Mouse (Mus musculus) neural tube, embryonic 10.5 days (tissue): ENCODE results near the gene Nav2.

Source experiments
- DNase-seq: peaks from one replicate; pipeline ENCODE4 v3.0.0-alpha.2; 2017; ENCODE audit warnings: low spot score; ENCODE audit errors: extremely low spot score

Nav2 gene

DNA sequence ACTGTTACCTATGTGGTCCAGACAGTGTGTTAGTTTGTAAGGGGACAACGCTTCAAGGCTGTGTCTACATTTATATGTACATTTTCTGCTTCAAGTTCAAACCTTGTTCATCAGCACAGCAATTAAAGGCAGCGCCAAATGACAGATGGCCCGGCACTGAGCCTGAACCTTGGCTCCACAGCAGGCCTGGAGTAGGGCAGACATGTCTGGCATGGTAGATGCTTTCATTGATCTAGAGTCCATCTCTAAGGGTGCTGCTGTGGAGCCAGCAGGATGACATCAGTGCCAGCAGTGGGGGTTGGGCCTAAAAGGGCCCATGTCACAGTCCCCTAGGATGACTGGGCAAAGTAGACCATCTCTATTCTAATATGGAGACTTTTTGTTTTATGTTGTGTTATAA lies 186.0 kb downstream of the Nav2 start:
- DNase-seq, result no peak

DNA sequence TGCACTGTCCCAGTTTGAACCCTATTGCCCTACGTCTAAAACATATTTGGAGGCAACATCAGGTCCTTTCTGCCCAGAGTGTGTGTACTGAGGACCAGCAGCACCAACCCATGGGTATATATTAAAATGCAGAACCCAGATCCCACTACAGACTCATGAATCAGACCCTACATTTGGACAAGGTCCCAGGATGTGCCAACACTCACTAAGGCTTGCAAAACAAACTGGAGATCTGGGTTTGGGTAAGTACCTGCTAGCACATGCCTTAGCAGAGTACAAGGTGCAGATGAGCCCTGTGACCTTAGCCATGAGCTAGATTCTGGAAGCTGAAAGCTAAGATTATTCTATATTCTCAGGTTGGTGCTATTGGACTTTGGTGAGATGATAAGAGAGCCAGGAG lies 192.8 kb downstream of the Nav2 start:
- no peak for DNase-seq

DNA sequence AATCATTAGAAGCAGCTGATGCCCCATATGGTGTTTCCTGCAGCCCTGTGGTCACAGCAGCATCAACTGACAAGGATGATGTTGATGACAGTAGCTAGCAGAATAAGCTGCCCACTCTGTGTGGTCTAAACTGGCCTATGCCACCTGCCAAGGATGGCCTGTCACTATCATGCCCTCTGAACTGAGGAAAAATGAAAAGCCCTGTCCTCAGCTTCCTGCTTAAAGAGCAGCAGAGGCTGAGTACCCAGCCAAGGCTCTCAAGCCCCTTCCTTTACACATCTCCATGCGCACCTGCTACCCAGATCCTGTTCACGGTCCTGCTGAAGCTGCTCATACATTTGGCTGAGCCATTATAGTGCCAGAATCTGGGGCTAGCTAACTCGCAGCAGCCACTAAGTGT lies 193.7 kb downstream of the Nav2 start:
- DNase-seq, result no peak

DNA sequence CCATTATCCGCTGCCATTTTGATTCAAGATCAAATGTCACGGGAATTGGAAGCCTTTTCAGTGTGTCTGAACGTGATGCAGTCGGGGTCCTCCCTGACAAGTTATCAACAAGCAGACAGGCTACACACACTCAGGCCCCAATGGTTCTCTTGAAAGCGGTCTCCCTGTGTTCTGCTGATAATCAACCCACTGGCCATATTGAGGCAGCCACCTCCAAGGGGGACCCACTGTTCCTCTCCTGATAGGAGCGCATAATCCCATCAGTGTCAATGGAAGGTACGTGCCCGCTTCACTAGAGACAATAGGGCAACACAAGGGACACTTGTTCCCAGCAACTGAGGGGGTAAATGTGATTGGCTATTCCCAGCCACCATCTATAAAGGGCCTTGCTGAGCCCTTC lies 195.9 kb downstream of the Nav2 start:
- no peak for DNase-seq

DNA sequence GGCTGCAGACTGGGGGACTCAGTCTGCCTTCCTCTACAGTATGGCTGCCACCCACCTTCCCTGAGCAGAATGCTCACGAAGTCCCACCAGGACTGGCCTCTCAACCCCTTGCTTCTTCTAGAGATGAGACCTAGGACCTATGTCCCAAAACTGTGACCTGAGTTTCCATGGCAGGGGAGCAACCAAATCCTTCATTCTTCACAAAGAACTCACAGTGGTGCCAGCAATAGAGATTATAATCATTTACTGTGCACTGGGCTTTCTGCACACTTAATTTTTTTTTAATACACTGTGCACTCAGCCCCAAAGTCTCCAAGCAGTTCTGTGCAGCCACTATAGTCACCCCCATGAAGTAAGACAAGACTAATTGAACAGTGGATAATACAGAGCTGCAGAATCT lies 196.3 kb downstream of the Nav2 start:
- no peak for DNase-seq

DNA sequence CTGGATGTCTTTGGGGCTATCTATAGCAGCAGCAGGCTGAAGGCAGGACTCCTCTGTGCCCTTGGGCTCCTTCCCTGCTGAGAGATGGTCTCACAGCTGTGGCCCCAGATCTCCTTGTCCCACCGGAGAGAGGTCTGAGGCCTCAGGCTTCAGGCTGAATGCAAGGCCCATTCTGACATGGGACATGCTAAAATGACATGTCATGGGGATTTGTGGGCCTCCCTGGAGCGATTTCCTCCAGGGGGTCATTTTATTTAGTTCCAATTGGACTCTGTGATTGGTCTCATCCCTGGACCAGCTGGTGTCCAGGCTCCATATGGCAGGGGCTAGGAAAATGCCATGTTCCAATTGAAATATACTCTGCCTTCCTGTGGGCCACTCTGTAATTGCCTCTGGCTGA lies 197.0 kb downstream of the Nav2 start:
- no peak for DNase-seq

DNA sequence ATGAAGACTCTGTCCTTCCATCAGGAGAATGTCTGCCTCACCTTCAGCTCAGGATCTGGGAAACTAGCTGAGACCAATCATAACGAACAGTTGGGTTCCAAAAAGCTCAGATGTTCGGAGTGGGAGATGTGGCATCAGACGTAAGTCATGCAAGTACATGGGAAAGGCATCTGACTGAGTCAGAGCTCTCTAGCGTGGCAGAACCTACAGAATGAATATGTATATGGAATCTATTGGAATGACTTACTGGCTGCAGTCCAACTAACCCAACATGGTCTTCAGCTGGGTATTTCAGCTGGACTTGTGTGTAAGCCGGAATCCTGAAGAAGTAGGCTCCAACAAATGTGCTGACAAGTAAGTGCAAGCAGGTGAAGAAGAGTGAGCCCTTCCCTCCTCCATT lies 199.6 kb downstream of the Nav2 start:
- DNase-seq, result no peak

DNA sequence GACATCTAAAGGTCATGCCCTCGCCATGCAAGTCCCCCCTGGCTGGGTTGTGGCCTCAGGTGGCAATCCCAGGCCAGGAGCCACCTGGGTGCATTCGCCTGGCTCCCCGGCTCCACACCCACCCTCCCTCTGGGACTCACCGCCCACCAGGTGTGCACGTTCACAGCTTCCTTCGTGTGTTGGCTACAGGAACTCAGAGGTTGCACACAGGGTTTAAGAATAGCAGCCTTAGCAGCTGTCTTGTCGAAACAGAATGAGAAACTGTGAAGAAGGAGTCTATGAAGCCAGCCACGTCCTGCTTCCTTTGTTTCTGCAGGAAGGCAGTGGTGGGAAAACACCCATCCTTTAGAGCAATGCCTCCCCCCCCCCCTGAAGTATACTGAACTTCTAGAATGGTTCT lies 210.5 kb downstream of the Nav2 start:
- no peak for DNase-seq

DNA sequence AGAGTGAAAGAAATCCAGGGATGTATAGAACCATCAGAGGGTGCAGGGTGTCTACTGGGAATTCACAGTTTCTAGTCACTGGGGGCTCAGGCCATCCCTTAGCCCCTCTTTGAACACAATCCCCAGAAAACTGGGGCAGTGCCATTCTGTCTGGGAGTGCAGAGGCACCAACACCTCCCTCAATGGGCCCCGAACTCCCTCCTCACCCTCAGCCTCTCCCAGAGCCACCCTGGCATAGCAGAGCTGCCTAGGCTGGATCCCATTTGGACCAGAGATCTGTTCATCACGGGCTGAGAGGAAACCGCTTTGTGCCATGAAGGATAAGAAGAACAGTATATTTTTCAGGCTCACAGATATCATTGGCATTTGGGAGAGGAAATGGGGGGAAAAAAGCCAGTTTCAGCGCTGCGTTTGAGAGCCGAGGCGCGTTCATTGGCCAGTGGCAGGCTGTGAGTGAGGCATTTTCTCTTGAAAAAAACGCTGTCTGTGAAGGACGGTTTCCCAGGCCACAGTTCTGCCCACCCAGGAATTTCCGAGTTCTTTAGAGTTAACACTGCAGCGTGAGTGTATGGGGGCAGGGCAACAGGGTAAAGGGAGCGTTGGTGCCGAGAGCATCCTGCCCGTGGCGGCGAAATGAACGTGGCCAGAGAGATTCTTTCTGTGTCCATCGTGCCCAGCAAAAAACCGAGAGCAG lies 211.4 kb downstream of the Nav2 start:
- peak; percentile 66 for DNase-seq

DNA sequence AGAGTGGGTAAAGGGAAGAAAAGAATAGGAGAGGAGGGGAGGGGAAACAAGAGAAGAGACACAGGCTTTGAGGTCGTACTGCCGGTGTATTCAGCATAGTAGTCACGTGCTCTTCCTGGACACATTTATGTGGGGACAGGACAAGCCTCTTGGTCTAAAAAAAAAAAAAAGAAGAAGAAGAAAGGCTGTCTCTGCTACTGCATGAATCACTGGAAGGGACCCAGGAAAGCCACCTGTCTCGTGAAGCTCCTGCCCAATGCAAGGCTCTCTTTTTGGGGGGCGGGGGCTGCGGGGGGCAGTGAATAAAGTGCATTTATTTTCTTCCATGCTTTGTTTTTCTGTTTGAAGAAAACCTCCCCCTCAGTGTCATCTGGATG lies 212.0 kb downstream of the Nav2 start:
- DNase-seq, result no peak

DNA sequence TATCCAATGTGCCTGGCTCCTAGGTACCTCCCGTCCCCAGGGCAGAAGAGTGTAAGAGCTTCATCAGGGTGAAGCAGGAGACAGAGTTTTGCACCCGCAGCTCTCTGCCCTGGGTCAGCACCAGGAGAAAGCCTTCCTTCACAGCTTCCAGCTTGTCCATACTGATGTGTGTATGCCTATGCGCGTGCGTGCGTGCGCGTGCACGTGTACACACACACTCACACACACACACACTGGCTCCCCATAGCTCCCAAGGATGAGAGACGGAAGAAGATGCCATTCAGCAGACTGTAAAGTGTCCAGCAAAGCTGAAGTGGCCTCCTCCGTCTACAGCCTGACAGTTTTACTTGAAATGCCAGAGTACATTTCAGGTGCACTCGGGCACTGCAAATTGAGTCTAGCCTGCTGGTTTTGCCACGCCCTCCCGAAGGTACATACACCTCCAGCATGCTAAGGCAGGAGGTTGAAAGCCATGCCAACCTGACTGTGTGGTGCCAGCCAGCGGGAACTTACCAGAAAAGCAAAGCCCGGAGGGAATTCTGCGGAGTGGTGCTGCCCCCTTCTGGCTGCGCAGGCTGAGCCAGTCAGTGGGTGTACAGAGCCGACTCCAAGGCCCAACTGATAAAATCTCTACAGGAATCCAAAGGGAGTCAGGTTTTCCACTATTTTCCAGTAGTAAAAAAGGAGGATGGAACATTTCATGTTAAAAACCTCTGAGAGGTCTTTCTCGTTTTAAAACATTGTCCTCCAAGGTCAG lies 212.6 kb downstream of the Nav2 start:
- DNase-seq, result peak; percentile 89

DNA sequence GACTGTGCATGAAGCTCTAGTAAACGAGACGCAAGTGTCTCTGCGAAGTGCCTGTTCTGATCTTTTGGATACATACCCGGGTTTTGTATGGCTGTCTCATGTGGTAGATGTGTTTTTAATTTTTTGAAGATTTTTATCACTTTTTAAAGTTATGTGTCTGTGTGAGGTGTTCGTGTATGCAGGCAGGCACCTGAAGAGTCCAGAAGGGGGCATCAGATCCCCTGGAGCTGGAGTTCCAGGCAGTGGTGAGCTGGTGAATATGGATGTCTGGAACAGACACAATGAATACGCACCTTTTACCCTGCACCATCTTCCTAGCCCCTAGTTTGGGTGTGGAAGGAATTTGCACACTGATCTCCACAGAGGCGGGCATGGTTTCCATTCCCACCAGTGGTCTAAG lies 214.0 kb downstream of the Nav2 start:
- DNase-seq, result no peak

DNA sequence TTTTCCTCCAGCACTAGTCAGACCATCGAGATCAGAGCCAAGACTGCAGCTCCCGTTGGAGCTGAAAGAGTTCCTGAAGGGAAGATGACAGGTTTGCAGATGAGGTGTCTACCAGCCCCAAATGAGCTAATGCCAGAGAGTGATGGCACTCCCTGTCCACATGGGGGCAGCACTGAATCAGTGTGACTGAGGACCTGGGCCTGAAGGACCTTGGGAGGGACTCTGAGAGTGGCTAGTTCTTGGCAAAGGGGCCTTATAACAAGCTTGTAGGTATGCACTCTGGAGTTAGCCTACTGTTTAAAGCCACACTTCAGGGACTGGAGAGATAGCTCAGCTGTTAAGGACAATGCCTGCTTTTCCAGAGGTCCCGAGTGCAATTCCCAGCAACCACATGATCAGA lies 217.0 kb downstream of the Nav2 start:
- peak; percentile 65 for DNase-seq

DNA sequence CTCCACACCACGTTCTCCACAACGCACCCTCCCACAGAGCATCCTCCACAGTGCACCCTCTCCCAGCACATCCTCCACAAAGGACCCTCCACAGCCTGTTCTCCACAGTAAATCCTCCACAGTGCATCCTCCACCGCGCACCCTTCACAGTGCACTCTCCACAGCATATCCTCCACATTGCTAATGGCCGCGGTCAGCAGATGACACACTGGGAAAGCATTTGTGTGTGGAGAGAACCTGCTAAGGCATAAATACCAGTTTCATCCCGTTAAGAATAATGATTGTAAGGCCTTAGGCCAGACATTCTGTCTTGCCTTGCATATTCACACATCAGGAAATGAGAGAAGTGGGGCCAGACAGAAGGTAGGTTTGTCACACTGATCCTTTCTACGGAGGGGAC lies 219.7 kb downstream of the Nav2 start:
- DNase-seq, result no peak

DNA sequence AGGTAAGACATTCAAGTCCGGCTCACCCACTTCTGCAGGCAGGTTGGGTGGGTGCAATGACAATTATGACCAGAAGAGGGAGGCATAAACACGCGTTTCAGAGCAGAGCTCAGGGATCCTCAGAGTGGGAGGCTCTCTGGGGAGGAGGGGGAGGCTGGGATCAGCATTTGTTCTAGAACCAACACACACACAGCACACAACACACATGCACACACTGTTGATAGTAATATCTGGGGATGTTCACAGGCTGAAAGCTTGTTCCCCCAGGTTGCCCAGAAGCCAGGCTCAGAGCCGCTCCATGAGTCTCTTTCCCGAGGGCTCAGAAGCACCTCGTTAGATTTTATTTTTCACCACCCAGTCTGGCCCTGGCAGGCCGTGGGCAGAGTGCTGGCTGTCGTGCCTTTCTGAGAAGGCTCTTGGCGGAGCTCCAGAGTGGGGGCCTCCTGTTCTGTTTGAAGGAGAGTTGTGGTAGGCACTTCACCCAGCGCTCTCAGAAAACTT lies 224.4 kb downstream of the Nav2 start:
- DNase-seq, result peak; percentile 80

DNA sequence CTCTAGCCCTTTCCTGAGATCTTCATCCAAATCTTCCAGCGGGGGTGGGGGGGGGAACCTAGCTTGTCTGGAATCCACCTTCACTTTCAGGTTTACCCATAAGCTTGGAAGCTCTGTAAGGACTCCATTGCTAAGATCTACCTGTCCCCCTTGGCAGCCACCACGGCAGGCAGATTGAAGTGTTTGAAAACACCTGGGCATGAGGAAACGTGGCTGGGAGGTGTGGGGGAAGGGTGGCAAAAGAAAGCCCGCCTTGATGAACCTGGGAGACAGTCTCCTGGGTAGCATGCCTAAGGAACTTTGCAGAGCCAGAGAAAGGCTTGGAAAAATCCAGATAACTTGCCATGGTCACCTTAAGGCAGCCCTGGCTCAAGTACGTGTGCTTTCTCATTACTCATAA lies 225.9 kb downstream of the Nav2 start:
- no peak for DNase-seq

DNA sequence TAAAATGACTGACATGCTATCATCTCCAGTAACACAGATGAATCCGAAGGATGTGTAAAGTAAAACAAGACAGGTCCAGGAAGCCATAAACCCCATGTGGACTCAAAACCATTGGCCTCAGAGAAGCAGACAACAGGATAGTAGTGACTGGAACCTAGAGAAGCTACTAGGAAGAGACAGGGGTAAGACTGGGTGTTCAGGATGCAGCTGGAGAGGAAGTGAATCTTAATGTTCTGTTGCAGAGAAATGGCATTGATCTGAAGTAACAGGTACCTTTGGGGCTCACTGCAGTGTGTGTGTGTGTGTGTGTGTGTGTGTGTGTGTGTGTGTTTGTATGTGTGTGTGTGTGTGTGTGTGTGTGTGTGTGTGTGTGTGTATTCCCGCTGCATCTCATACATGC lies 231.2 kb downstream of the Nav2 start:
- DNase-seq, result no peak

DNA sequence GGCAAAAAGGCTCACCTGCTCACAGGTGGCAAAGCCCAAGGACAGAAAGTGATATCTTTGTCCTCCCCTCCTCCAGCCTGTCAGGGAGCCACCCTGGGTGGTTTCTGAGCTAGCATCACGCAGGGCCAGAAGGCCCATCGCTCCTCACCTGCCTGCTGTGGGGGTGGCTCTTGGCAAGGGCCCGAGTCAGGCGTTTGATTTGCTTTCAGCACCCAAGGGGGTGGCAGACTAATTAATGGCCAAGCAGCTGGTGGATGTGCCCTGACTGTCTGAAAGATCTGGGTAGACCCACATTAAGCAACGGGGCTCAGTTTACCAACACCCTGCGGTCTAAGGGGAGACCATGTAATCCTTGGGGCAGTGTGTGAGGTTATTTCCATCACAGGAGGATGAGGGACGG lies 235.4 kb downstream of the Nav2 start:
- DNase-seq, result no peak

DNA sequence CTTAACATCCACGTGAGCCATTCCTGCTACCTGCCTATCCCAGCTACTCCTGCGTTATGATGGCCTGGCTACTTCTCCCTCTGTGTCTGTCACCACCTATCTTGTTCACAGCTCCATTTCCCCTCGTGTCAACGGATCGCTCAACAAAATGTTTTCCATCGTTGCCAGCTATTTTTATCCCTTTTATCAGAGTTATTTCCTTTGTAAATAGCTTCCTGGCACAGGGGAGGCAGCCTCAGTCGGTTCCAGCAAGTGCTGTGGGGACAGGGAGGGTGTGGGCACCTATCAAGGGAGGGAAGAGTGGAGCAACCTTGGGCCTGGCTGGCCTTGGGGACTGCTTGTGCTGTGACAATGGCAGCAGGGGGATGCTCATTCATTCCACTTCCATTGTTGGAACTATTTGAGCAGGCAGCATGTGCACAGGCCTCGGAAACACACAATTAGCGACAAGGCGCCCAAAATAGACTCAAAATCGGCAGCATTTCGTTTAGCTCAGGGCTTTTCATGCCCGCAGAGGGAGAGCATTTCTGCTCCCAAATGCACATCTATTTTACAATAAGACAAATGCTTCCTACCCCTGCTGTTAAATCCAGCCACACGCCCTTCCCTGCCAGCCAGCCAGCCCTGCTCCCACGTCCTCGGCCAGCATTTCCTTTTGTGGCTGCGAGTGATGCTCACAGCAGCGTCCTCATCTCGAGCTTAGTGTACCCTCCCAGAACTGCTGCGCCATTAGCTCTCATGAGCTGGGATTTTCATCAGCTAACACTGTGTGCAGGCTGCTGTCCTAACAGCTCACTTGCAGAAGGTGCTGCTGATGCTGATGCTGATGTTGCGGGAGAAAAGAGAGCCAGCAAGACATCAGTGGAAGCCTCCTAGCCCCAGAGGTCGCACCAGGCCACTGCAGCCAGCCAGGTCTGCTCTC lies 237.5 kb downstream of the Nav2 start:
- DNase-seq, result no peak

DNA sequence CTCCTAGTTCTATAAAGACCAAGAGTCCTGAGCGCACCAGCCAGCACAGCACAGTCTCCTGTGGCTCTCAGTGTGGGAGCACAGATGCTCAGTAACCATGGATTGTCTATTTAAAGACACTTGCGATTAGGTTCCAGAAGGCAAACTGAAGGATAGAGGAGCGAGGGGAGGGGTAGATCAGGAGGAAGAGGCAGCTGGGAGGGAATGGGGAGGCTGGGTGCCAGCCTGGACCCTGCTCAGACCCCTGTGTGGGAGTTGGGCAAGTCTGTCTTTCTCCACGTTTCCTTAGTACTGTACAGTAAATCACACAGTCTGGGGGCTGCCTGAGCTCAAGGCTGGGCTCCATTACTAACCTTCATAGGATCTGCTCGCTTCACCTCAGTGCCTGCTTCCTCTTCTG lies 243.8 kb downstream of the Nav2 start:
- no peak for DNase-seq

DNA sequence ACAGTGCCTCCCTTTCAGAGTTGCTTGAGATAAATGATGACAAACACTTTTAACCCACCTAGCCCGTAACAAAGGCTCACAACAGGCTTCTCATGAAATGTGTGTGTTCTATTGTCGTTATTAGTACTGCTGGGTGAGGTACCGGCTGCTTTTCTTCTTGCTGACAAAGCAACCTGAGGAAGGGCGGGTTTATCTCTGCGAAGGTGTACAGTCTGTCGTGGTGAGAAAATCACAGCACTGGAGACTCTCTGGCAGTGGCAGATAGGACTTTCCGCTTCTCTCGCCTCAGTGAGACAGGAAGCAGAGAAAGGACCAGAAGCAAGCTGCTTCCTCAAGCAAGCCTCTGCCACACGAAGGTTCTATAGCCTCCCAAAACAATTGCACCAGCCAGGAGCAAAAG lies 244.2 kb downstream of the Nav2 start:
- DNase-seq, result no peak
